Mouse (Mus musculus) ES-Bruce4 (cell line): ENCODE results near the gene Calm2.

Experiments used
- CTCF ChIP-seq: IDR thresholded peaks from one replicate; pipeline ENCODE4 v1.8.1; 2011; ENCODE audit warnings: low read depth, low read length
- POLR2A ChIP-seq: IDR thresholded peaks from one replicate; pipeline ENCODE4 v1.8.1; 2011; ENCODE audit warnings: low read length; ENCODE audit not compliant: insufficient read depth

DNA sequence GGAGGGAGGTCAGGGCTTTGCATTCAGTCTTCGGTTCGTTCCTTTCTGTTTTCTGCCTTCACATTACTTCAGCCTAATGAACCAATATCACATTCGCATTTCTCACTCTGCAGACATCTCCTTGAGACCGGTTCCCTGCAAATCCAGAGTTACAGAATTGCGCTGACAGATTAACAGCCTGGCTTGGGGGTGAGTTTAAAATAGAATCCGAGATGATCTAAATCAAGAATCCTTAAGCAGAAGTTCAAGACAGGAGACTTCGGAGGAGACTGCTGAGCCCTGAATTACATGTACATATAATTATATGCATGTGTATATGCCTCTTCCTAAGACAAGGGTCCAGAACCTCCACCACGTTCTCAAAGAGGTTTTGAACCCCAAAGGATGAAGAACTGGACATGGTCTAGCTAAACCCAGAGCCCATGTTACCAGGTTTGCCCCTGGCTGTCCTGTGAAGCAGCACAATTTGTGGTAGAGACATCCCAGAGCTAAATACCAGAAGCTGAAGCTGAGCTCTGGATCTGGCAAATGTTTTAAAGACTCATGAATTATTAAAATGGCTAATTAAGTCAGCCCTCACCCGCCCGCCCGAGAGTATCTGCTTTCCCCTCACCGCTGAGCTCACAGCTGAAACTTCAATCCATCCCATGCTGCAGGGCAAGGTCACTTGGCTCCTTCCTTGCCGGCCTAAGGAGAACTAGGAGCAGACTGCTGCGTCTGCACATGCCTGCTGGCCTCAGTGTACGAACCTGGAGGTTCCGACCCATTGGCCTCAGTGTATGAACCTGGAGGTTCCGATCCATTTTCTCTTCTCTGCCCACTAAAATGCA lies 14.1 kb upstream of the Calm2 start:
- TF ChIP-seq POLR2A (no peak), CTCF (no peak)
